Mouse (Mus musculus): Measurements from ENCODE around the gene Maml2.
A peak's percentile ranks its signal among the peaks of the same experiment; 100 is the strongest.

Maml2 gene

DNA sequence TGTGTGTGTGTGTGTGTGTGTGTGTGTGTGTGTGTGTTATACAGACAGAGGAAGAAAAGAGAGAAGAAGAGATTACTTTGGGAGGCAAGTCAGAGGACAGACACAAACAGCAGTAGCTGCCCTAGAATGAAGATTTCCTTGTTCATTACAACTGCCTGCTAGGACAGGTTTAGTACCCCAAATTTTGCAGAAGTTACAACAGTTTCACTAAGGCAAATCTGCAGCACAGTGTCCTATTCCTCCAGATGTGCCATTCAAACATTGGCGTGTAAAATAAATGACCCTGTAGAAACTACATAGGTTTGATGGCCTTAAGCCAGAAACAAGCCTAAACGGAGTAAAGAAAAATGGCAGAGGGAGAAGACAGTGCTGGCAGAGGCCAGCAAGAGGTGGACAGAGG lies 195.1 kb downstream of the Maml2 start:
- no peak for DNase-seq (ENCODE audit: low spot score in 2 of 2)

DNA sequence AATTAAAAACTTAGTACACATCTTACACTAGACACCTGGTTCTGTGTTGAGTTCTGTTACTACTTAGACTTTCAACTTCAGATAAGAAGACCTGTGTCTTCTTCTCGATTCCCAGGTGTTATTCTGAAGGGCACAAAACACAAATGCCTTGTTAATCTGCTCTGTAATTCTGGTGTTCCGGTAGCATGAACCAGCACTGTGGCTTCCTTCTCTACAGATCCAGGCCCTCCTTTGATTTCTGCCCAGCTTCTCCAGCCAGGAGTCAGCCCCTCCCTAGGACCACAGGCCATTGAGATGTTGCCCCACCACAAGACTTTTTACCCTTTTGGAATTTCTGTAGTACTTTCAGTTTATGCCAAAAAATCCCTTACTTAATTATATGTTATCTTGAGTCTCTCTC lies 196.0 kb downstream of the Maml2 start:
- DNase-seq (ENCODE audit: low spot score in 2 of 2) = no peak

DNA sequence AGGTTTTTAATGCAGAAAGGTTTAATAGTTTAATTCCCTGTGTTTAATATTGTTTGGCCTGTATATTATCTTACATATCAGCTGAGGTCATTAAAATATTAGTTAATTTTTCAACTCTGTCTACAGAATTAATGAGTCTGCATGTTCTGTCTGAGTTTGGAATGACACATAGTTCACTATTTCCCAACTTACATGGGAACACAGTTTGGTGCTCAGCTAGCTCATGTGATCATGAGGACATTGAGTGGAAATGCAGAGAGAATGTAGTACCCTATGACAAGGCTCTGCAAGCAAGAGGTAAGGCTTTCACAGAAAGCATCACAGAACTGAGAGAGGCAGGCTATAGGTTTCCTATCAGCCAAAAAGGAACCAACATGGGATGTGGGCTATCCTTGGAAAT lies 197.8 kb downstream of the Maml2 start:
- DNase-seq (ENCODE audit: low spot score in 2 of 2) = no peak

DNA sequence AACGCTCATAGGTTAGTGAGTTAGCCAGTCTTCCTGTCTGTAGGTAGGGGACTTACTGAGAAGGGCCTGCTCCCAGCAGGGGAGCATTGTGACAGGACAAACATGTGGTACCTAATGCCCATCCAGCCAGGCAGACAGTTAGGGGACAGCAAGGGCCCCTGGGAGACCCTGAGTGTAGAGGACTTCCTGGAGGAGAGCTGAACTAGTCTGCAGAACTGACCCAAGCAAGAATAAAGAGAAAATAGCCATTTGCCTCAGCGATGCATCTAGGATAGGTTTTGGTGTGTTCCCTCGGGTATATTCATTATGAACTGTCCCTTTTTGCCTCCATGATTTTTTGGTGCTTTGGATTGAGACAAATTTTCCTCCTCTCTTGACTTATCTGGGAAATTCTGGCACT lies 199.3 kb downstream of the Maml2 start:
- no peak for DNase-seq (ENCODE audit: low spot score in 2 of 2)

DNA sequence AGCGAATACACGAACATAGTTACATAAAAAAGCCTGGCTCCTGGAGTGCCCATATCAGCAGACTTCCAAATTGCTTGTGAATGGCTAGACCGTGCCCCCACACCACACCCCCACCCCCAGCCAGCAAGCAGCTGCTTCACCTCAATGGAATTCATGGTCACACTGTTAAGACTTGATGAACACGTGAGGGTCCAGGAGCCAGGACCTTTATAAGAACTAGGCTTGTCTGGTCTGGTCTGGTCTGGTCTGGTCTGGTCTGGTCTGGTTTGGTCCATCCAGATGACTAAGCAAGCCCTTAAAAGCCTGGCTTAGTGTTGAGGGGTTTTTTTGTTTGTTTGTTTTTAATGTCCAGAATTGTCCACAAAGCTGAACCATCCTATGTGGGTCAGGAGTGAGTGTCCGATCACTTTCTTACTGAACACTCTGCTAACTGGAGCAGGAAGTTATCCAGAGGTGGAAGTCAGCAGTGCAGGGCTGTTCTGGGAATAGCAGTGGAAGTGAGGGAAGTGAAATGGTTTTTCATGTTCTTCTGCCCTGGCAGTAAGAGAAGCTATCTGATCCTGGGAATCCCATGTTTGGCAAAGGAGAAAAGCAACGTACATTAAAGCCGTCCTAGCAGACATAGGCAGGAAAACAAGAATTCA lies 200.1 kb downstream of the Maml2 start:
- no peak for DNase-seq (ENCODE audit: low spot score in 2 of 2)

DNA sequence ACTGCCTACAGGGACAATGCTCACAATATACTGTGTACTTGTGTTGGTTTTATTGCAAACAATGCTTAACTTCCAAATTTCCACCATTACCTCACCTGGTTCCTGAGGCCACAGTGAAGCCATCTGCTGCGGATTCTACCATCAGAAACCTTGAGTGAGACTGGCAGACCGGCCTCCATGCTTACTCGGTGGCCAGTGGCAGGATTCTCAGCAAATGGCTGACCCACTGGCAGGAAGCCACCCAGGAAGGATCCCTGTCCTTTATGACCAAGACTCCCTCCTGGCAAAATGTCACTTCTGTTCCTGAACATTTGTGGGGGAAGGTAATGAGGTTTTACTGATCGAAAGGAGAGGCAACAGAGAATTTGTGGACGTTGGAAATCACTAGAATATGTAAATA lies 202.3 kb downstream of the Maml2 start:
- DNase-seq (ENCODE audit: low spot score in 2 of 2) = no peak

DNA sequence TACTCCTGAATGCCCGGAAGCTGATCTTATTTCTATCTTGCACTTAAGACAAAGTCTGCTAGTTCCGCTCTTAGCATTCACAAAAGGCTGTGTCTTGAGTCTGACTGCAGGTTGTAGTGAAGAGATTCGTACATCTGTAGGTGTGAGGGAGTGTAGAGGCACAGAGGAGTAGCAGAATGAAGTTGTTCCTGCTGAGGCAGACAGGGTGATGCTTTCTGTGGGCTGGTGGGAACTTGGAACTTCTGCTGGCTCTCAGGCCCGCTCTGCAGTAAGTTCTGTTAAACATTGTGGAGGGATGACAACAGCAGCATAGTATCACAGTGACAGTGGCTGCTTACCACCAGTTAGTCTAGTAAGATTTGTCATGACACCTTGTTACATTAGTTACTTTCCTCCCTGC lies 207.3 kb downstream of the Maml2 start:
- no peak for DNase-seq (ENCODE audit: low spot score in 2 of 2)

DNA sequence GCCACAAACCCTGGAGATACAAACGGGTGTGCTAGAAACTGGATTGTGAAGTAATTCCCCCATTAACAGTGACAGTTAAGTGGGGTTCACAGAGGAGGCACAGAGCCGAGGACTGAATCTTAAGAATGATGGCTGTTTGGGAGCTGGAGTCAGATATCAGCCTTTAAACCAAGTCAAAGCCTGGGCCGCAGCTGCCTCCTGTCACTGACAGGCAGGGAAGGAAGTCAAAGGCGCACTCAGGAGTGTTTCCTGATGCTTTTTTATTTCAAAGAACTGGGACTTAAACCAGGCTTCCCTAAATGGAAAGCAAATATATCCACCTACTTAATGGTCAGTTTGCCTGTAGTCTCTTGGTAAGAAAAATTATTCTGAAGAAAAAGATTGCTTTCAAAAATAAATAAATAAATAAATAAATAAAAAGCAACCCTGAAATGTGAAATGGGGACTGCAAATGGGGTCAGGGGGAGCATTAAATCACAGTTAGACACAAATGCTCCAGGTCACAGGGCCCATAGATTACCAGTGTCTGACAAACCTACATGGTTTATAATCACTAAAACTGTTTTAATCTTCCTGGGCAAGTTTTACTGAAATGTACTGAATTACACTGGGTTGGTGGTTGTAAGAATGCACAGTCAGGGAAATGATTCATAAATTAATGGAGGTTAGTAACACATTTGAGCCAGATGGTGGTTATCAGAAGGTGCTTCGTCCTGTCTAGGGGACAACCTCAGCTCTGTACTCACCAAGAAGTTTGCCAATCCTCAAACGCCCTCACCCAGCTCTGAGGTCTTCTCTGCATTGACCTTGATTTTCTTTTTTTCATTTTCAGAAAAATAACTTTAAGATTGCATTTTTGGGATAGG lies 209.4 kb downstream of the Maml2 start:
- no peak for DNase-seq (ENCODE audit: low spot score in 2 of 2)

DNA sequence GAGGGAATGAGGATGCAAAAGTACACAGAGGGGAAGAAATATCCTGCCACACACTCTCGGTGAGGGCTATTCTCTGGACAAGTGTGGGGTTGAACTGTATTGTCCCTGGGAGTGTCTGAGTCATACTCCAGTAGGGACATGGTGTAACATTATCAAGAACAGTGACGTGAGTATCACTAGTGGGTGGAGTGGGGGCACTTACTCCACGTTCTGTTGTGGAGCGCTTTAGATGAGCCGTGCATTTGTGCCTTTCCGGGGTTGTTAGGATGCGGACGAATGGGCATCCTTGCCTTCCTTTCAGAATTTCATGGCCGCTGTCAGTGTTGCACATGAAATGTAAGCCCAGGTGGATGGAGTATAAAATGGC lies 210.0 kb downstream of the Maml2 start:
- no peak for DNase-seq (ENCODE audit: low spot score in 2 of 2)

DNA sequence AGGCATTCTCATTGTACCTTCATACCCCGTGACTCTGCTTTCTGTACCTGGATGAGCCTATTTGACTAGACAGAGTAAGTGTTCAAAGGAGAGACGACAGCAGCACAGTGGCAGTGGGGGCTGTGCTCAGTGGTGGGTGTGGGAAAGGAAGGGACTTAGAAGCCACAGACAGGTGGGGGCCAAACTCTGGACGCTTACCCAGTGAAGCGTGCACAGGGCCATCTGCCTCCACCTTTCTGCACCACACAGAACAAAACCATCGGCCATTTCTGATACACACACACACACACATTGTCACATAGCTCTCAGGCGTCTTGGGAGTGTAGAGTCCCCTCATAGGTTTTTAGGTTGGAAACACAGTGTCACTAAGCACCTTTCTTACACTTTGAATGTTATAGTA lies 212.0 kb downstream of the Maml2 start:
- DNase-seq (ENCODE audit: low spot score in 2 of 2) = no peak

DNA sequence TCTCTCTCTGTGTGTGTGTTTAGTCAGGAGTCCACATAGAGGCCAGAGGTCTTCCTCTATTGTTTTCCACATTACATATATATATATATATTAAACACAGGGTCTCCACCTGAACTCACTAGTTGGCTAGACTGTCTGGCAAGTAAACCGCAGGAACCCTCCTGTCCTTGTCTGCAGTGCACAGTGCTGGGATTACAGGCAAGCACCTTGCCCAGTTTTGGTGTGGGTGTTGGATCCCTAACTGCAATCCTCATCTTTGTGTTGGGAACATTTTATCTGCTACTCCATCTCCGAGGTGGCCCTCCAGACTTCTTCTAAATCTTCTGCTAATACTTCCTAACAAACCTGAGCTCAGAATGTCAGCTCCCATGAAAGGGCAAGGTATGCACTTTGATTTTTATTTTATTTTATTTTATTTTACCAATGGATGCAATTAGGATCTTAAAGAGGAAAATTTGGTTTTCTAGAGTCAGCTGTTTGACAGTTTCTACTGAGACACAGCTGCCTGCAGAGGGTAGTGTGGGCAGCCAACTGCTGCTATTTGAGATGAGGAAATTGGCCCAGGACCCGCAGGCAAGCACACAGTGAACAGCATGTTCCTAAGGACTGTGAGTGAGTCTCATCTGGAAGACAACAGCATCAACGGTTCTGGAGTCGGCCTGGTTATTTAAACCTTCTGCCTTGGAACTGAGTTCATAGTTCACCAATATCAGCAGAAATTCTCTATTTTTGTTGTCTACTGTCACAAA lies 213.0 kb downstream of the Maml2 start:
- peak in 1 of 2 experiments; percentile 23 for DNase-seq (ENCODE audit: low spot score in 2 of 2)

DNA sequence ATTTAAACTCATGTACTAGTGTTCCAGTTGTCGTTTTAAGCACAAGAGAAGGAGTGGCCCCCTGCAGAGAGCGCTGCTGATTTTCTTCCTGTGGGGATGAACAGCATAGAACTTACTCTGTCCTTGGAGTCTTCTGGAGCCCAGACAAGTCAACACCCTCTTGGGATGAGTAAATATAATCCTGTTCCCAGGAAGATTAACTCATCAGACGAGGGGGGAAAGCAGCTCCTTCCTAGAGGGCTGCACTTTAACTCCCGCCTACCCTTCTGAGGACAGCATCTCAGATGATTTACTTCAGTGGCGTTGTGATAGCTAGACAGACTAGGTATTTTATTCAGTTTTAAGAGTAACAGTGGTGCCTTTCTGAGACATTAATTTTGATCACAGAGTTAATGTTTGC lies 215.4 kb downstream of the Maml2 start:
- DNase-seq (ENCODE audit: low spot score in 2 of 2) = no peak

DNA sequence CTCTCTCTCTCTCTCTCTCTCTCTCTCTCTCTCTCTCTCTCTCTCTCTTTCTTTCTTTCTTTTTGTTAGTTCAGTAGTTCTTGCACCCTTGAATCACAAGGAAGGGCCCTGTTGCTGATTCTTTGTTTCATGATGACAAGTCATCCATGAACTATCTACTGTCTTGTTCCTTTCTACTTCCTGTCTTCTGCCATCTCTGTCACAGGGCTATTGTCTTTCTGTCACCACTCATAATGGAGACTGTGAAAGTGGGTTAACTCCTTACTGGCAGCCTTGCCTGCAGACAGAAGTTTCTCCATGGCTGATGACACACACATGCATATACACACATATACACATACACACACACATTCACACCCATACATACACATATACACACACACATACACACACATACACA lies 216.7 kb downstream of the Maml2 start:
- DNase-seq (ENCODE audit: low spot score in 2 of 2) = no peak

DNA sequence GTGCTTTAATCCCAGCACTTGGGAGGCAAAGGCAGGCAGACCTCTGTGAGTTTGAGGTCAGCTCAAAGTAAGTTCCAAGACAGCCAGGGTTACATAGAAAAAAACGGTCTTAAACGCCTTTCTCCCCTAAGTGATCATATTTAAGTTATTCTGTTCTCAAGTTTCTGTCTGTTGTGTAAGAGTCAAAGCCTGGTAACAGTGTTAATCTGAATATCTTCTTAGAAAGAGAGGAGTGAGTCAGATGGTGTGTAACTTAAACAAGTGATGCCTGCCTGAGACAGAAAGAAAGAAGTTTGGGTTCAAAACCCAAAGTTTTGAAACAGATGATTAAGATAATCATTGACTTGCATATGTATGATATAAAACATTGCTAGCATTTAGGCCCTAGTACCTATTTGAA lies 218.2 kb downstream of the Maml2 start:
- no peak for DNase-seq (ENCODE audit: low spot score in 2 of 2)

DNA sequence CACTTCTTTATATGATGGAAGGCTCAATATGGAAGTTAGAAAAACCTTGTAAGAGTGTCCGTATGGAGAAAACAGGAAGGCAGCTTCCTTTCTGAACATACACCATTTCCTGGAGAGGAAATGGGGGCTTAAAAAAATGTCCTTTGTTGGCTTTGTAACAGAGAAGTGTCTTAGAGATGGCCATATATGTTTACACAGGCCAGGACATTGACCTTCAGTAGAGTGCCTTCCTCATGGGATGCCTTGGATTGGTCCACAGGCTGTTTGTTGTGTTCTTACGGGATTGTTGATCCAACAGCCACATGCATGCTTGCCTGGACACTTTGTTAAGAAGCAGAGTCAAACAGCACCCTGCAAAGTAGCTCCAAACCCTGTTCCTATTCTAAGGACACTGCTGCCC lies 220.3 kb downstream of the Maml2 start:
- DNase-seq (ENCODE audit: low spot score in 2 of 2) = no peak

DNA sequence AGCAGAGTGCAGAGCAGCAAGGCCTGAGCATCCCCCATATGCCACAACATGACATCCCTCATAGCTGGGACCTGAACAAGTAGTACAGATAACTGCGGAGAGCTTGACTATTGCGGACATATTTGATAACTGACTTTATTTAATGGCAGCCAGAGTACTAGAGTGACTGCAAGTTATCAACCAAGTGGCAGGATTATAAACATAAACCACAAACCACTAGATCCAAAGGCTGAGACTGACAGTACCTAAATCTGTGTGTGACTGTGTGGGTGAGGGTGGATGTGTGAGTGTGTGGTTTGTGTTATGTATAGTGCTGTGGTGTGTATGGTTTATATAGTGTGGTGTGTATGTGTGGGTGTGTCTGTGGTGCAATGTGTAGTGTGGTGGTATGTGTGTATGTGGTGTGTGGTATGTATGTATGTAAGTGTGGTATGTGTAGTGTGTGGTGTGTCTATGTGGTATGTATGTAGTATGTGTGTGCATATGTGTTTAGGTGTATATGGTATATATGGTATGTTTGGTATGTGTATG lies 220.7 kb downstream of the Maml2 start:
- no peak for DNase-seq (ENCODE audit: low spot score in 2 of 2)

DNA sequence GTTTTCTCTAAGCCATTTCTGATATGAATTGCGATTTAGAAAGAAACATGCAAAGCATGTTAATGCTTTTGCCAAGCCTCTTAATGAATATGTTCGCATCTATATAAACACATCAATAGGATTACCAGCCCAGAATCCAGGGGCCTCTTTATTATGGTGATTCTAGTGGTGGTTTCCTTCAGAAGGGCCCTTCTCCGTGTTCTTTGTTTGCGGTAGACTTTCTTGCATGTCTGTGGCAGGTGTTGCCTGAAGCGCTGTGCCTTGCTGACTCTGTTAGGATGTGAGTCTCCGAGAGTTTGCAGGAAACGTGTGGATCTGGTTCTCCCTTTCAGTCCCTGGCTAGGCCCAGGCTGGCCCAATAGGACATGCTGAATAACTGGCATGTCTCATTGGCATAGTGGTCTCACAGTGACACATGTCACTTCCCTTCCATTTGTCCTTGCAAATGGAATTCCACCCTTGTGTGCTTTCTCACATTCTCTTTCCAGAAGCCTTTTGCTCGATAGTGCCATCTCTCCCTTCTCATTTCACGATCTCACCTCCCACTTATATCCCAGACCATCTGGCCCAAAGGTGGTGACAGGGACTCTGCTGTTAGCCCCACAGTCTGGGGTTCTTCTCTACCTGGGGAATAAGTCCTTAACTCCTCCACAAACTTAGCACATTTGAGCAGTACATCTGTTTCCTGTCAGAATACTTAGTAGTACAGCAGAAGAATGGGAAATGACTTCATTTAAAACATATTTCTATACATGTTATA lies 224.5 kb downstream of the Maml2 start:
- no peak for DNase-seq (ENCODE audit: low spot score in 2 of 2)

DNA sequence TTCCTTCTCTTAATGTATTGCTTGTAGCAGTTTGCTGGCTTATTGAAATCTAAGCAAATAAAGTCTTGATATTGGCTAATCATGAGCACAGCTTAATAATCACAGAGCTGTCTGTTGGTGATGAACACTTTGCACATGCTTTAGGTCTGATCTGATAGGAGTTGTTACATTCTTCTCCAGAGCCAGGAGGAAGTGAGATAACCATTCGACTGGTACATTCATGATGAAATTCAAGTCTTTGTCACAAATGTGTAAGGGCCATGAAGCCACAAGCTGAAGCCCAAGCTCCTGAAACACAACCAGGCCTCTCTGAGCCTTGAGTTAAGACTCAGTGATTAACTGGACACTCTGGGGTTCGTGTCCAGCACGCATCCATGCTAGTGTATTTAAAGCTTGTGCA lies 225.3 kb downstream of the Maml2 start:
- DNase-seq (ENCODE audit: low spot score in 2 of 2) = no peak

DNA sequence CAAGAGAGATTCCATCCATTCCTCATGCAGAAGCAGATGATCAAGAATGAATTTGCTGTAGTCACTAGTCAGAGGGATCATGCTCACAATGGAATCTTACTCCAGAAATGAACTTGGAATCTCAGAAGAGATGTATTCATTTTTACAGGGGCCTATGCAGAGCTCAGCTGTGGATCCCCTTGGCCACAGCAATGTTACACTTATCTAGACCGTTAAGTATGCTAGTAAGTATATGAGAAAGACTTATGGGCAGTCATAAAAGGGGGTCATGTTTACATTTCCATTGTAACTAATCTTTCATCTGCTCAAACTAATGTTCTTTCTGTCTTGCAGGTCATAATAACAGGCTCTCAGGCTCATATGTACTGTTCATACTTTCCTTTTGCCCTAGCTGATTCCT lies 227.3 kb downstream of the Maml2 start:
- DNase-seq (ENCODE audit: low spot score in 2 of 2) = no peak

DNA sequence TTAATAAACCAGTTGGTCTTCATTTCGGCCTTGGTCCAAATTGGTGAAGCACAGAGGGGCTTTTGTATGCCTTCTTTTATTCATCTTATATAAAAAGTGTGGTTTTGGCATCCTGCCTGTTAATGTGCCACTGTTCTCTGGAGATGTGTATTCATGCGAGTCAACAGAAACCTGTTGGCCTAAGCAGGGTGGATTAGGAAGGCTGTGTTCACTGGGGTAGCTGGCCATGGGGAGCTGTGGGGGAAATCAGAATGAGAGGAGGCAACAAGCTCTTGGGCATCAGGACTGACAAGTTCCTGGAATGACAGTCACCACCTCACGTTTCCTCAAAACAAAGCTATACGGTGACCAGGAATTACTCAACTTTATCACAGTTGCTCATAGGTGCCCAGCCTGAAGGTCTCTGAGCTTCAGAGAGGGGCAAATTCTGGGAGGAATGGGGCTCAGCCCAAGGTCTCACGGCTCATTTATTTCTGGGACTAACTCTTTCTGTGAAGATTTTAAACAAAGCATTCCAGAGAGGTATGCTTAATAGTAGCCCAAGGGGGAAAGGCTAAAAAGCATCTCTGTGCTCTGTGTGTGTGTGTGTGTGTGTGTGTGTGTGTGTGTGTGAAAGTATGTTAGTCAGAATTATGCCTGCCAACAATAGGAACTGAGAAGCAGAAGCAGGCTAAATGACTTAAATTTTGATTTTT lies 228.0 kb downstream of the Maml2 start:
- DNase-seq (ENCODE audit: low spot score in 2 of 2) = no peak

DNA sequence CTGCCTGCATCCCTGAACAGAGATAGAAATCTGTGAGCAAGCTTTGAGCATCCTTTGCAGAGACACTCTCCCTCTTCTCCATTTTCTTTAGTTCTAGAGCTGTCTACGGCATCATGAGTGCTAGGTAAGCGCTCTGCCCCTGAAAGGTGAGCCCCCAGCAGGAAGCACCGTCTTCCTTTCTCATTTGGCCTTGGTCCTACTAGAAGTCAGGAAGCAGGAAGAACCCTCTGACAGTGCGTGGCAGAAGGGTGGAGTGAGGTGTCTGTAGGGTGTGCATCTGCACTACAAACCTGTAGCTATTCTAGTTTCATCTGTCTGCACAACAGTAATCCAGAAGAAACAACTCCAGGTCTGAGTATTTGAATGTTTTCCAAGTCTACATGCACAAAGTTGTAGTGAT lies 232.8 kb downstream of the Maml2 start:
- no peak for DNase-seq (ENCODE audit: low spot score in 2 of 2)

All from frontal cortex, postnatal 14 days (tissue).